Mouse (Mus musculus) CH12.LX (cell line): Measurements from ENCODE around the gene Dync1i1. TPM values are rescaled to one million over a fixed set of nuclear protein-coding genes. Genes with fewer than 3 reads are reported as not detected.

ENCODE experiments used
- DNase-seq: peaks from one replicate; pipeline ENCODE4 v3.0.0-alpha.2; 2013; ENCODE audit errors: extremely low read depth
- H3K27ac ChIP-seq: 2 replicates; pipeline ENCODE4 v1.5.1; 2012; ENCODE audit warnings: low read depth, mild to moderate bottlenecking, control low read depth, moderate library complexity; ENCODE audit not compliant: insufficient read depth
- H3K27me3 ChIP-seq: replicated peaks from 2 replicates; pipeline ENCODE3; 2012; ENCODE audit warnings: inconsistent platforms
- H3K36me3 ChIP-seq, 2 experiments: replicated peaks in 1 of 2; 2 replicates each; pipeline versions ENCODE3 to v1.6.1; 2012; ENCODE audit warnings: inconsistent platforms in 1 of 2, low read length in 1 of 2, mild to moderate bottlenecking in 1 of 2, mixed read lengths in 1 of 2, moderate library complexity in 1 of 2; ENCODE audit not compliant: control insufficient read depth in 1 of 2, insufficient read depth in 1 of 2
- H3K4me1 ChIP-seq, 2 experiments: 2 replicates each; pipeline ENCODE4 v1.6.1; 2012; ENCODE audit warnings: inconsistent platforms in 1 of 2, moderate library complexity in 1 of 2; ENCODE audit not compliant: insufficient read depth in 2 of 2, control insufficient read depth in 1 of 2
- H3K4me2 ChIP-seq: 2 replicates; pipeline ENCODE4 v1.6.1; 2012; ENCODE audit warnings: low read depth, mild to moderate bottlenecking, control low read depth; ENCODE audit not compliant: poor library complexity, insufficient read depth, severe bottlenecking
- H3K4me3 ChIP-seq, 3 experiments: fragments of 150-350 bp in 1 of 3; sonication (generic) in 1 of 3; replicated peaks in 1 of 3; 2 replicates each; pipeline versions ENCODE3 to v1.5.1; 2011 to 2012; ENCODE audit warnings: low read depth in 2 of 3, low read length in 2 of 3, mild to moderate bottlenecking in 2 of 3, moderate library complexity in 2 of 3, control low read depth in 1 of 3, improper control_type of control experiment in 1 of 3, inconsistent platforms in 1 of 3, mixed read lengths in 1 of 3; ENCODE audit not compliant: poor library complexity in 1 of 3
- H3K79me2 ChIP-seq: replicated peaks from 2 replicates; pipeline ENCODE4 v1.6.1; 2012; ENCODE audit warnings: mild to moderate bottlenecking, moderate library complexity; ENCODE audit not compliant: control insufficient read depth, poor library complexity, insufficient read depth, severe bottlenecking; ENCODE audit errors: extremely low read depth
- H3K9ac ChIP-seq: 2 replicates; pipeline ENCODE4 v1.6.1; 2012; ENCODE audit warnings: low read depth, mild to moderate bottlenecking, control low read depth, moderate library complexity; ENCODE audit not compliant: insufficient read depth
- H3K9me3 ChIP-seq: replicated peaks from 2 replicates; pipeline ENCODE3; 2012; ENCODE audit warnings: low read length, inconsistent platforms, mixed read lengths
- CHD1 ChIP-seq: IDR thresholded peaks from 2 replicates; pipeline ENCODE4 v1.6.1; 2012; ENCODE audit warnings: low read depth, low read length, improper control_type of control experiment, inconsistent platforms
- CHD2 ChIP-seq: IDR thresholded peaks from 2 replicates; pipeline ENCODE4 v1.6.1; 2011; ENCODE audit warnings: low read length, improper control_type of control experiment
- CTCF ChIP-seq, 2 experiments: IDR thresholded peaks in 1 of 2; conservative IDR thresholded peaks in 1 of 2; 2 replicates each; pipeline ENCODE4 v1.5.1; 2011 to 2012; ENCODE audit warnings: low read depth in 2 of 2, low read length in 2 of 2, improper control_type of control experiment in 1 of 2, inconsistent platforms in 1 of 2, mild to moderate bottlenecking in 1 of 2, moderate library complexity in 1 of 2
- EP300 ChIP-seq: IDR thresholded peaks from 2 replicates; pipeline ENCODE4 v1.6.1; 2011; ENCODE audit warnings: low read length, improper control_type of control experiment
- GABPA ChIP-seq: IDR thresholded peaks from 2 replicates; pipeline ENCODE4 v1.6.1; 2012; ENCODE audit warnings: low read depth, low read length, improper control_type of control experiment, inconsistent platforms; ENCODE audit not compliant: insufficient replicate concordance
- JUN ChIP-seq: IDR thresholded peaks from 2 replicates; pipeline ENCODE4 v1.6.1; 2011; ENCODE audit warnings: low read depth, mild to moderate bottlenecking, low read length, improper control_type of control experiment, moderate library complexity; ENCODE audit not compliant: insufficient read depth
- POLR2A ChIP-seq: IDR thresholded peaks from 2 replicates; pipeline ENCODE4 v1.6.1; 2011; ENCODE audit warnings: low read depth, mild to moderate bottlenecking, improper control_type of control experiment, low read length
- POLR2AphosphoS2 ChIP-seq: IDR thresholded peaks from 2 replicates; pipeline ENCODE4 v1.6.1; 2011; ENCODE audit warnings: low read depth, low read length, improper control_type of control experiment
- RCOR1 ChIP-seq: conservative IDR thresholded peaks from 2 replicates; pipeline ENCODE4 v1.6.1; 2012; ENCODE audit warnings: low read depth, mild to moderate bottlenecking, inconsistent platforms, low read length, improper control_type of control experiment
- SIN3A ChIP-seq: IDR thresholded peaks from 2 replicates; pipeline ENCODE4 v1.6.1; 2012; ENCODE audit warnings: low read length, improper control_type of control experiment, inconsistent platforms
- SMC3 ChIP-seq: IDR thresholded peaks from 2 replicates; pipeline ENCODE4 v1.6.1; 2011; ENCODE audit warnings: low read depth, low read length, improper control_type of control experiment
- TBP ChIP-seq: conservative IDR thresholded peaks from 2 replicates; pipeline ENCODE4 v1.6.1; 2011; ENCODE audit warnings: low read depth, low read length, improper control_type of control experiment
- TCF12 ChIP-seq: IDR thresholded peaks from 2 replicates; pipeline ENCODE4 v1.6.1; 2014; ENCODE audit warnings: low read depth, mild to moderate bottlenecking, inconsistent platforms, low read length, improper control_type of control experiment
- UBTF ChIP-seq: IDR thresholded peaks from 2 replicates; pipeline ENCODE4 v1.6.1; 2012; ENCODE audit warnings: low read depth, mild to moderate bottlenecking, inconsistent platforms, low read length, improper control_type of control experiment, moderate library complexity
- USF1 ChIP-seq: IDR thresholded peaks from 2 replicates; pipeline ENCODE4 v1.6.1; 2014; ENCODE audit warnings: low read depth, mild to moderate bottlenecking, inconsistent platforms, low read length, improper control_type of control experiment
- ZNF384 ChIP-seq: IDR thresholded peaks from 2 replicates; pipeline ENCODE4 v1.6.1; 2012; ENCODE audit warnings: low read depth, low read length, improper control_type of control experiment, inconsistent platforms
- dilution Hi-C: fragments of 300-500 bp; cut with MboI; formaldehyde crosslinking; loops from 2 replicates; pipeline ENCODE4 v1.14.3; 2020; ENCODE audit warnings: low sequenced_read_pairs; ENCODE audit not compliant: extremely low pct_unique_long_range_greater_than_20kb, extremely low pct_ligation_motif_present
- in situ Hi-C: fragments of 300-500 bp; cut with MboI; formaldehyde crosslinking; loops from 3 replicates; pipeline ENCODE4 v1.14.3; 2019; ENCODE audit warnings: low sequenced_read_pairs, low pct_ligation_motif_present, low pct_unique_long_range_greater_than_20kb, mixed read lengths
- polyA plus RNA-seq: library from polyadenylated mRNA; unstranded; fragments of >175 nt; gene quantifications from 2 replicates; pipeline ENCODE4 v1.2.1, GENCODE M21; 2012; ENCODE audit warnings: low read depth; ENCODE audit not compliant: insufficient read length
- total RNA-seq, 2 experiments: library from RNA; depleted of rRNA; stranded (reverse); fragments of 300-350 nt in 1 of 2; fragments of >200 nt in 1 of 2; gene quantifications; 2 replicates each; pipeline ENCODE4 v1.2.3; 2012 to 2014

Gene Dync1i1
- total and polyA plus RNA-seq, 3 experiments = not detected

- H3K27ac ChIP-seq = no peak overlapping the region
- DNase-seq = no peak
- H3K4me2 ChIP-seq = no peak overlapping the region
- H3K79me2 ChIP-seq = no peaks in the 10 kb centered on the region
- no peak overlapping the region for H3K4me3 ChIP-seq
- no peaks in the 10 kb centered on the region for H3K36me3 ChIP-seq
- H3K27me3 ChIP-seq = no peaks in the 10 kb centered on the region
- no peaks in the 10 kb centered on the region for H3K4me1 ChIP-seq
- dilution Hi-C loops = no loop called here
- in situ Hi-C loops = no loop called here
- no peaks in the 10 kb centered on the region for H3K9me3 ChIP-seq
- TF ChIP-seq POLR2AphosphoS2 (no peak), ZNF384 (no peak), JUN (no peak), UBTF (no peak)
- H3K9ac ChIP-seq = no peak overlapping the region
Measured at GRCm38 (mm10) chr6:5825461-5825860, 100.0 kb downstream of the Dync1i1 start.

- Histone ChIP-seq H3K36me3 (no peaks in the 10 kb centered on the region), H3K9ac (no peak overlapping the region), H3K4me3 (no peak overlapping the region), H3K79me2 (no peaks in the 10 kb centered on the region), H3K4me2 (no peak overlapping the region), H3K4me1 (no peaks in the 10 kb centered on the region), H3K27ac (no peak overlapping the region), H3K27me3 (no peaks in the 10 kb centered on the region), H3K9me3 (no peaks in the 10 kb centered on the region)
- TF ChIP-seq SMC3 = no peak; the same call in 1 of the 2 replicates
- TF ChIP-seq CTCF (conservative IDR thresholded peaks at IDR 0.05 in 1 of 2, IDR thresholded peaks at IDR 0.05 in 1 of 2; ENCODE audit: low read depth in 2 of 2, low read length in 2 of 2) = peak in 1 of 2 experiments; percentile 47; a peak in 2 of 4 replicates
- TF ChIP-seq SIN3A = no peak
- TF ChIP-seq CHD1 = no peak
- no peak for TF ChIP-seq TCF12
- TF ChIP-seq GABPA = no peak
- dilution Hi-C loops = no loop called here
- in situ Hi-C loops = no loop called here
- peak; percentile 40 for DNase-seq
Measured at GRCm38 (mm10) chr6:5827064-5827463, 101.6 kb downstream of the Dync1i1 start.

- Histone ChIP-seq H3K9me3 (no peaks in the 10 kb centered on the region), H3K36me3 (no peaks in the 10 kb centered on the region), H3K79me2 (no peaks in the 10 kb centered on the region), H3K27ac (no peak overlapping the region), H3K4me1 (no peaks in the 10 kb centered on the region), H3K9ac (no peak overlapping the region), H3K27me3 (no peaks in the 10 kb centered on the region), H3K4me3 (no peak overlapping the region), H3K4me2 (no peak overlapping the region)
- no peak for DNase-seq
- dilution Hi-C loops (no loop called here), in situ Hi-C loops (no loop called here)
- TF ChIP-seq CHD2 (no peak), USF1 (no peak), EP300 (no peak), TBP (no peak), SMC3 (no peak), POLR2A (no peak), CTCF (conservative IDR thresholded peaks at IDR 0.05 in 1 of 2, IDR thresholded peaks at IDR 0.05 in 1 of 2; ENCODE audit: low read depth in 2 of 2, low read length in 2 of 2) (no peak), UBTF (no peak), RCOR1 (no peak), SIN3A (no peak), GABPA (no peak)
Measured at GRCm38 (mm10) chr6:5828409-5828974, 103.1 kb downstream of the Dync1i1 start.
